Mouse (Mus musculus) brain, embryonic 14.5 days (tissue): ENCODE measurements at regions not wholly inside any gene's neighbourhood (a gene's known extent, or its start where the extent isn't known, plus 50 kb on each side); places are given as distances from the start of the nearest gene placed in this dataset.

ENCODE experiments used
- CTCF ChIP-seq: fragments of 200-500 bp; IDR thresholded peaks from 2 replicates; pipeline ENCODE4 v1.5.1; 2012; ENCODE audit warnings: inconsistent platforms, mild to moderate bottlenecking, moderate library complexity, borderline replicate concordance; ENCODE audit not compliant: insufficient read depth, insufficient read length; ENCODE audit errors: extremely low read depth
- POLR2A ChIP-seq: fragments of 200-500 bp; IDR thresholded peaks from 2 replicates; pipeline ENCODE4 v1.6.1; 2012; ENCODE audit warnings: mild to moderate bottlenecking, inconsistent platforms, borderline replicate concordance; ENCODE audit not compliant: poor library complexity, insufficient read depth, insufficient read length, severe bottlenecking; ENCODE audit errors: extremely low read depth

- TF ChIP-seq POLR2A = no peak
- peak; percentile 95 for TF ChIP-seq CTCF
Measured at GRCm38 (mm10) chr9:43984181-43985062, 58.8 kb upstream of the Thy1 start.
